Mouse (Mus musculus): ENCODE measurements at regions not wholly inside any gene's neighbourhood (a gene's known extent, or its start where the extent isn't known, plus 50 kb on each side); places are given as distances from the start of the nearest gene placed in this dataset.
"Not testable (repeated sequence)": the region's sequence is repeated elsewhere in the genome, so short reads cannot be mapped to it uniquely, and the experiment has no call there.

DNA sequence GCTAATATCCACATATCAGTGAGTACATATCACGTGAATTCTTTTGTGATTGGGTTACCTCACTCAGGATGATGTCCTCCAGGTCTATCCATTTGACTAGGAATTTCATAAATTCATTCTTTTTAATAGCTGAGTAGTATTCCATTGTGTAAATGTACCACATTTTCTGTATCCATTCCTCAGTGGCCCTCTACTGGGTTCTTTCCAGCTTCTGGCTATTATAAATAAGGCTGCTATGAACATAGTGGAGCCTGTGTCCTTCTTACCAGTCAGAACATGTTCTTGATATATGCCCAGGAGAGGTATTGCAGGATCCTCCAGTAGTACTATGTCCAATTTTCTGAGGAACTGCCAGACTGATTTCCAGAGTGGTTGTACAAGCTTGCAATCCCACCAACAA lies 884.0 kb upstream of the Lrrc4c start:
- in situ Hi-C loops (cut with MboI, MseI): not testable (repeated sequence)

- in situ Hi-C loops (cut with MboI, MseI): no loop called here
These were observed 877.0 kb upstream of the Lrrc4c start for GRCm38 (mm10) chr2:95440957-95441356.

- in situ Hi-C loops (cut with MboI, MseI): no loop called here
These were observed 874.6 kb upstream of the Lrrc4c start for GRCm38 (mm10) chr2:95443245-95443799.

DNA sequence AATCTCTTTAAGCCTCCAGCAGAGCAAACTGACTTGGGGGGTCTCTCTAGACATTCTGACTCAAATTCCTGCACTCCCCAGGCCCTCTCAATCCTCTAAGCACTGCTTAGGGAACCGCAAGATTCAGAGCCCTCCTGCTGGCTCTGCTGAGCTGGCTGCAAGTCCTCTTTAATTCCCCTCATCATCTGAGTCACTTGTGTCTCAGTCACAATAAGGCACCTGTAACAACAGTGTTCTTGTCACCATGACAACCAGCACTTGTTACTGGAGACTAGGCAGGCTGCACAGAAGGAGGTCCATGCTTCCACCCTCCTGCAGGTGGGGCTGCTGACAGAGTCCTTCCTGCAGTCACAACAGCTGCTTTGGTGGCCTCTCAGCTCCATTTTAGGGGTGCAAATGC lies 869.1 kb upstream of the Lrrc4c start:
- in situ Hi-C loops (cut with MboI, MseI): no loop called here

- in situ Hi-C loops (cut with MboI, MseI): loop anchor here (5.0 to 10.0 kb wide), 2 partner anchors 735 to 1732 kb away; no protein-coding TSS in a partner anchor
These were observed 838.1 kb upstream of the Lrrc4c start for GRCm38 (mm10) chr2:95479827-95480226.

DNA sequence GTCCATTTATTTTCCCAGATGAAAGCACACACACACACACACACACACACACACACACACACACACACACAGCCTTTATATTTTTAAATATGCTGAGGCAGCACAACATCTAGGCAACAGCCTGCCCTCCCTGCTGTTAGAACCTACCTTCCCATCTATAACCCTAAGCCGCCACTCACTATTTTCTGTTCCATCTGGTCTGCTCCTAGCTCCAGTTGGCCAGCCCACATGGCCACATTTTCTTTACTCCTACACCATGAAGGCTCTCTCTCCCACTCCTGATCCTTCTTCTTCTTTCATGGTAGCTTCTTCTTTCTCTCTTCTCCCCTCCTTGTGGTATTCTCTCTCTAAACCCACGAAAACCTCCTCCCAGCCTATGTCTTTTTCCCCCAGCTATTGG lies 834.6 kb upstream of the Lrrc4c start:
- in situ Hi-C loops (cut with MboI, MseI): loop anchor here (5.0 to 10.0 kb wide), 2 partner anchors 739 to 1729 kb away; no protein-coding TSS in a partner anchor

DNA sequence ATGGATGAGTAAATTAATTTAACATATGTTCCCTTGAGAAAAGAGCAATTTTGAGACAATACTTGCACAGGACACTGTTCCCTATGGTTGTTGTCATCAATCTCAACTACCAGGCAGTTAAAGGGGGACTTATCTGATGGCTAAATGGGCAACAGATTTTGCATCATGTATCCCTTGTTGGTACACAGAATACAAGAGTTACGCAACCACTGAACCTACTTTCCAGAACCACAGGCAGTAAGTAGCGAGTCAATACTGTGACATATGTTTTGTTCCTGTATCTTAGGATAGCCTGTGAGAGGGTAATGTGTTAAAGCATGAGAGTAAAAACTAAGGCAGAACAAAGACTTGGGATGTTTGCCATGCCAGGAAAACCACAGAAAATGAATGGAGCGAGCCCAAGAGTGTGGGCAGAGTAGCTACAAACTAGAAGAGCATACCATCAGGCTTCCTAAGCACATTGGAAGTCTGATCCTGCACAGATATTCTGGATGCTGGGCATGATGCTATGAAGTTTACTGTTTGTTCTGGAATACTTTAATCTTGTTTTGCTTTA lies 830.3 kb upstream of the Lrrc4c start:
- in situ Hi-C loops (cut with MboI, MseI): loop anchor here in 1 of 2 experiments (10.0 kb wide), 1 partner anchor 743 kb away; no protein-coding TSS in a partner anchor

DNA sequence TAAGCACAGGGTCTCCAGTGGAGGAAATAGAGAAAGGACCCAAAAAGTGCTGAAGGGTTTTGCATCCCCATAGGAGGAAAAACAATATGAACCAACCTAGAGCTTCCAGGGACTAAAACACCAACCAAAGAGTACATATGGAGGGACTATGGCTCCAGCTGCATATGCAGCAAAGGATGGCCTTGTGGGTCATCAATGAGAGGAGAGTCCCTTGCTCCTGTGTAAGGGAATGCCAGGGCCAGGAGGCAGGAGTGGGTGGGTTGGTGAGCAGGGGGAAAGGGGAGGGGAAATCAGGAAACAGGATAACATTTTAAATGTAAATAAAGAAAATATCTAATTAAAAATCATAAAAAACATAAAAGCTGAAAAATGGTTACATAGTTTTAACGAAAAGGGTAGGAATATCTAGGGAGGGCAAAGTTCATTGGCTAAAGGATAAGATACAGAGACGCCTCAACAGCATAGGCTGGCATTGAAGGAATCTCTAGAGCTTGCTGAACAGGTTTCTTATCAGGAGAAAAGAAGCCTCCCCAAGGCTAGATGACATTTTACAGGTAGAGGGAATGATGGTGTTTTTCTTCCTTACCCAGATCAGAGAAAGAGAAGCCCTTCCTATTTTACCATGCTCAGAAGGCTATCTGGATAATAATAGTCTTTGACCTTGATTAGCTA lies 823.8 kb upstream of the Lrrc4c start:
- in situ Hi-C loops (cut with MboI, MseI): loop anchor here in 1 of 2 experiments (10.0 kb wide), 1 partner anchor 1019 kb away; no protein-coding TSS in a partner anchor

GRCm38 (mm10) chr2:95494698-95495088 lies 823.3 kb upstream of the Lrrc4c start:
- in situ Hi-C loops (cut with MboI, MseI): loop anchor here in 1 of 2 experiments (10.0 kb wide), 1 partner anchor 1020 kb away; no protein-coding TSS in a partner anchor

DNA sequence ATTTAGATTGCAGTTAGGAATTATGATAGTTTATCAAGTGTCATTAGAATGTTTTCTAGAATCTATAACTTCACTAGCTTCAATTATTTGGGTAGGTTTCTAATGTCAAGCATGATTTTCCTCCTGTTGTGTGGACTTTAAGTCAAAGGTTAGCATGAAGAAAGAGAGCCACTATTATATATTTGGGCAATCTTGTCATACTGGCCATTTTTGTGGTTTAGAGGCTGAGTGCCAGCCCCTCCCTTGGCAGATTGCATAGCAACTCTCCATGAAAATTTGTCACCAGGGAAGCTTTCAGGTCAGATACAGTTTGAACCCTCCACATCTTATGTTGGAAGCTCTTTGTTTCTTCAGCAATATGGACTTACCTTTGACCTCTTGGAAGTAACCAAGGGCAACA lies 806.7 kb upstream of the Lrrc4c start:
- in situ Hi-C loops (cut with MboI, MseI): no loop called here

GRCm38 (mm10) chr2:95521624-95522023 lies 796.3 kb upstream of the Lrrc4c start:
- in situ Hi-C loops (cut with MboI, MseI): no loop called here

DNA sequence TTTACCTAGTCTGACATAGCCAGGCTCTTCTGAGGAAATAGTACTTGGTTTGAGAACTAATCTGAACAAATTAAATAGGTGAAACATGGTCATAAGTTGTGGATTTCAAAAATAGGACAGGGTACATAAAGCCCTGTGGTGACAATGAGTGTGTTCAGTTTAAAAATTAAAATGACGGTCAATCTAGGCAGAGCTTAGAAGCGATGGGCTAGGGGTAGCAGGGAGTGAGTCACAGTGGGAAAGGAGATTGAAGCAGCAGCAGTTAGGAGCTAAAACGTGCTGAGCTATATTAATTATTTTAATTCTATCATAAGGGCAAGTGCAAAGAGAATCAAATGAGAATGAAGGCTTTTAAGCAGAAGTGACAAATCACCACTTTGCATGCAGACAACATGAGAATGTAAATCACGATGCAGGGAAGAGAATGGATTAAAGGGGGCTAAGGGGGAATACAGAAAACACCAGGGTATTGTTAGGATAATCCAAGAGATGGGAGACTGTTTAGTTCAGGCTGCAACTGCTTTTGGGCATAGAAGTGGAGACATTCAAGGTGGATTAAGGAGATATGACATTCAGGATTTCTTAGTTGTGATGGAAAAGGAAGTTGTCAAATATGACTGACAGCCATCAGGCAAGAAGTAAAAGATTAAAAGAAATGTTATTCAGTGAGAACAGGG lies 793.2 kb upstream of the Lrrc4c start:
- in situ Hi-C loops (cut with MboI, MseI): no loop called here

- in situ Hi-C loops (cut with MboI, MseI): no loop called here
These were observed 753.9 kb upstream of the Lrrc4c start for GRCm38 (mm10) chr2:95564089-95564488.

DNA sequence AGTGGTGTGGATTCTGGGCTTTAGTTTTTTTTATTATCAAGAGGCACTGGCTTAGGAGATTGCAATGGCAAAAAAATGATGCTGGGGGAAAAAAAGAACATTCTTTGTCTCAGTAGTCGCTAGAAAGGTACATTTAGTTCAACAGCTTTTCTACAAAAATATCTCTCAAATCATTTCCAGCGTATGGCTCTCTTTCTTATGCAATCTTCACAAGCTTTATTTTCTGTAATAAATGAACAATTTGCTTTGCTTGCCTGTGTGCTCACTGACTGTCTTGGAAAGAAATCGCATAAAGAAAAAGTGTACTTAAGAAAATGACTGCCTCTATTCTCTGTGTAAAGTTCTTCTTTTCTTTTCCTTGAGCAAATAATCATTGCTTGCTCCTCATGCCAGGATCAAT lies 742.1 kb upstream of the Lrrc4c start:
- in situ Hi-C loops (cut with MboI, MseI): no loop called here

DNA sequence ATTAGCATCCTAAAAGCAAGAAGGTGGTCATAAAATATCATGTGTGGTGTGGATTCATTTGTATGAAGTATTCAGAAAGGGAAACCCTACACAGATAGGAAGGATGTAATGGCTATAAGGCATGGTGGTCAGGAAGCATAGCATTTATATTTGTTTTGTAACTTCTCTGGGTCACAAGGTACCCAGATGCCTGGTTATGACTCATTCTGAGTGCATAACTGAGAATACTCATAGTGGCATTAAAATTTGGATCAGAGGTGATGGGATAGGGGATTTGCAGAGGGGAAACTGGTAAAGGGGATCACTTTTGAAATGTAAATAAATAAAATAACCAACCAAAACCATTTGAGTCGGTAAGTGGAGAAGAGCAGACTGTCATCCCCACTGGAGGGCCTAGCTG lies 738.8 kb upstream of the Lrrc4c start:
- in situ Hi-C loops (cut with MboI, MseI): no loop called here

- in situ Hi-C loops (cut with MboI, MseI): no loop called here
These were observed 732.0 kb upstream of the Lrrc4c start for GRCm38 (mm10) chr2:95586002-95586401.

GRCm38 (mm10) chr2:95587044-95587443 lies 730.9 kb upstream of the Lrrc4c start:
- in situ Hi-C loops (cut with MboI, MseI): no loop called here

GRCm38 (mm10) chr2:95613354-95613753 lies 704.6 kb upstream of the Lrrc4c start:
- in situ Hi-C loops (cut with MboI, MseI): no loop called here

DNA sequence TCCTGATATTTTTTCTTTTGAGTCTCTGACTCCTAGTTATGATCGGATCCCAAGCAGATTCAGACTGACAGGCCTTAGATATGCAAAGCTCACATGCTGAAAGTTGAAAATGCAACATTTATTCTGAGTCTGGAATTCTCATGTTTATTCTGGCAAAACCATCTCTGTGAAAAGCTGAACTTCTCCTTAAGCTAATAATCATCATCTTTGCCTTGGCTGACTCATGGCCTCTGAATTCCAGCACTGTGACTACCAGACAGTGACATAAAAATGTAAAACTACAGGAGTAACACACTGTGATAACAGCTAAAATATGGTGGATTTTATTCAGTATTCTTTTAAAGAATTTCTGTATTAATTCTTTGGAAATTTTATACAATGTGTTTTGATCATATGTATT lies 680.4 kb upstream of the Lrrc4c start:
- in situ Hi-C loops (cut with MboI, MseI): no loop called here

GRCm38 (mm10) chr2:95674347-95674746 lies 643.6 kb upstream of the Lrrc4c start:
- in situ Hi-C loops (cut with MboI, MseI): no loop called here

DNA sequence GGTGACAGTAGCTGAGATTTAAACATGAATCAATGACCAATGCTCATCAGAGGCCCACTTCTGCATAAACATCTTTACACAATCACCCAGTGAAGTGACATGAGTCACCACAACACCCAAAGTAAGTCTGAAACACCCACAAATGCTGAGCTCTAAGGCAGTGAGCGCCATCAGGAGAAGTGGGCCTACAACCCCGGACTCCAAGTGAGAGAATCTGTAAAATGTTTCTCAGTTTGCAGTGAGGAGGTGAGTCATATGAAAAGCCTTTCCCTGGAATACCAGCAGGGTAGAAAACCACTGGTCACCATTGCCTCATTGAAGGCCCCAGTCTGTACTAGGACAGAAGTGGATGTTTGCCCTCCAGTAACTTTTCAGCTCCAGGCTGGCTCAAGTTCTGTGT lies 602.6 kb upstream of the Lrrc4c start:
- in situ Hi-C loops (cut with MboI, MseI): no loop called here

Measured in T-helper 17 cell (primary cell).